Mouse (Mus musculus): ENCODE data around the gene Syt2. TPM values are rescaled to one million over a fixed set of nuclear protein-coding genes. Genes with fewer than 3 reads are reported as not detected.

Syt2 gene
- total RNA-seq, 2 experiments from 2014 or later, result 0.07 TPM; not detected in 1

DNA sequence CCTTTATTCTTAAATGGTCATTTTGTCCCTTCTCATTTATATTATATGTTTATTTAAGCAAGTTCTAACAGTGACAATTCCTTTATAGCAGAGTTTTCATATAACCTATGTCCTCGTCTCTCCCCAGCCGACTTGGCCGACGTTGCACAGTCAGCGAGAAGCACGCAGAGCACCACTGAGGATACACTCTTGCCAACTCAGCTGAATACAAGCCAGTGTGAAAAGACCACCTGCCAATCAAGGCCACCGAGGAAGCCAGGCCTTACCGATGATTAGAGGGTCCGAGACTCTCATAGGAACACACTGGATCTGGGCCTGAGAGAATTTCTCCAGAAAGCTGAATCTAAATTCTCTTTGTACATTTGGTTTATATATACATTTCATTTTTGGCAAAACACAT is 159.0 kb downstream of the Syt2 start:
- DNase-seq (ENCODE audit: low spot score in 2 of 2), result no peak

Small RNAs within 50 kb of the gene (microRNA-seq; reads per million reads assigned to microRNA genes)
- gene Gm22232 (ENCODE audit: borderline number of aligned reads in 2 of 2), result 0 reads per million in 2 experiments

Other genes with a start within 250 kb of the Syt2 start
- gene Cyb5r1, start 241.1 kb upstream of the Syt2 start, total RNA-seq (2021), result 10 to 100 TPM; 33.0 to 57.8 TPM
- gene Adipor1, start 231.3 kb upstream of the Syt2 start, total RNA-seq (2021), result 100 to 1,000 TPM; 132 to 137 TPM
- 10 to 100 TPM; 18.7 to 20.7 TPM for gene Klhl12, start 191.1 kb upstream of the Syt2 start, total RNA-seq (2021)
- 10 to 100 TPM; 22.0 to 27.1 TPM for gene Rabif, start 152.0 kb upstream of the Syt2 start, total RNA-seq (2021)
- gene Mgat4e, start 97.0 kb upstream of the Syt2 start, total RNA-seq (2021), result not detected
- 10 to 100 TPM; 35.4 to 41.0 TPM for gene Kdm5b, start 86.5 kb upstream of the Syt2 start, total RNA-seq (2021)

All from adrenal gland, adult 18-20 months (tissue).